Mouse (Mus musculus): Measurements from ENCODE around the gene Btbd10.

- TF ChIP-seq EP300 (IDR thresholded peaks at IDR 0.05; ENCODE audit: low read depth) (no peak), CTCF (IDR thresholded peaks at IDR 0.05; ENCODE audit: low read depth) (no peak)
Measured at GRCm38 (mm10) chr7:113372682-113373081, 3.5 kb upstream of the Btbd10 start.

Measured in liver, postnatal 0 days (tissue).